Mouse (Mus musculus) embryonic facial prominence, embryonic 14.5 days (tissue): Measurements from ENCODE around the gene Tulp4. TPM values are rescaled to one million over a fixed set of nuclear protein-coding genes. Genes with fewer than 3 reads are reported as not detected.

Source experiments
- ATAC-seq: fragments of 200-750 bp; cut with Nextera tagmentation; 2 replicates; pipeline ENCODE4 v1.8.0; 2017; ENCODE audit warnings: low read depth, moderate number of reproducible peaks, moderate TSS enrichment
- DNase-seq: peaks from one replicate; pipeline ENCODE4 v3.0.0-alpha.2; 2015; ENCODE audit warnings: low spot score
- H3K27ac ChIP-seq: fragments of 300-500 bp; sonication (generic); replicated peaks from 2 replicates; pipeline ENCODE4 v1.5.1; 2014; ENCODE audit warnings: low read depth, mild to moderate bottlenecking, low read length, moderate library complexity
- H3K27me3 ChIP-seq: fragments of 300-500 bp; sonication (generic); replicated peaks from 2 replicates; pipeline ENCODE4 v1.6.1; 2014; ENCODE audit warnings: low read length; ENCODE audit not compliant: control insufficient read depth, insufficient read depth
- H3K36me3 ChIP-seq: fragments of 300-500 bp; sonication (generic); 2 replicates; pipeline ENCODE4 v1.6.1; 2014; ENCODE audit warnings: low read length, mixed read lengths; ENCODE audit not compliant: control insufficient read depth, insufficient read depth
- H3K4me1 ChIP-seq: fragments of 300-500 bp; sonication (generic); 2 replicates; pipeline ENCODE4 v1.6.1; 2014; ENCODE audit warnings: antibody characterized with exemption, low read length; ENCODE audit not compliant: control insufficient read depth, insufficient read depth
- H3K4me2 ChIP-seq: fragments of 300-500 bp; sonication (generic); 2 replicates; pipeline ENCODE4 v1.6.1; 2014; ENCODE audit warnings: low read depth, mild to moderate bottlenecking, low read length, moderate library complexity, mixed read lengths
- H3K4me3 ChIP-seq: fragments of 300-500 bp; sonication (generic); 2 replicates; pipeline ENCODE4 v1.5.1; 2014; ENCODE audit warnings: low read depth, mild to moderate bottlenecking, low read length
- H3K9ac ChIP-seq: fragments of 300-500 bp; sonication (generic); 2 replicates; pipeline ENCODE4 v1.6.1; 2014; ENCODE audit warnings: low read depth, mild to moderate bottlenecking, low read length, moderate library complexity, mixed read lengths
- H3K9me3 ChIP-seq: fragments of 300-500 bp; sonication (generic); 2 replicates; pipeline ENCODE4 v1.6.1; 2016; ENCODE audit warnings: low read length; ENCODE audit not compliant: control insufficient read depth
- WGBS: fragments of 180-500 bp; shearing (Covaris S2); extraction: QIAGEN DNeasy Blood & Tissue Kit; methylation state at CpG from one replicate; pipeline ENCODE4 v1.1.7; 2014; 5-methylcytosine and 5-hydroxymethylcytosine counted together
- polyA plus RNA-seq: library from polyadenylated mRNA; unstranded; fragments of >200 nt; fragmentation: Nextera tagmentation; extraction: Ambion mirVana; gene quantifications from 2 replicates; pipeline ENCODE4 v1.2.1, GENCODE M21; 2014

Gene Tulp4
- polyA plus RNA-seq, 1 experiment from 2014 or later, result 86.3 TPM

- H3K9me3 ChIP-seq, result no peaks in the 10 kb centered on the region
- H3K4me2 ChIP-seq, result no peak overlapping the region
- no peak overlapping the region for H3K4me3 ChIP-seq
- no peaks in the 10 kb centered on the region for H3K27me3 ChIP-seq
- 0 out of 2 replicates have a peak overlapping the region, but pooled peaks have one; percentile 8 for H3K9ac ChIP-seq
- ATAC-seq (no peak), DNase-seq (no peak)
- peaks cover 9% of the 10 kb centered on the region for H3K4me1 ChIP-seq
- peaks cover 37% of the 10 kb centered on the region for H3K36me3 ChIP-seq
- H3K27ac ChIP-seq, result no peak overlapping the region
- 81% methylated on average over 5 of the region's 5 CpGs for WGBS
Measured at GRCm38 (mm10) chr17:6083323-6083890, 22.8 kb upstream of the Tulp4 start.

GRCm38 (mm10) chr17:6091604-6092003 is 14.6 kb upstream of the Tulp4 start:
- Histone ChIP-seq H3K4me2 (no peak overlapping the region), H3K27ac (no peak overlapping the region), H3K4me3 (no peak overlapping the region), H3K27me3 (no peaks in the 10 kb centered on the region), H3K9me3 (no peaks in the 10 kb centered on the region), H3K36me3 (peaks cover 5% of the 10 kb centered on the region; the same call in 1 of the 2 replicates), H3K9ac (no peak overlapping the region), H3K4me1 (no peaks in the 10 kb centered on the region)
- DNase-seq, result no peak
- 92% methylated on average over 6 of the region's 6 CpGs for WGBS
- no peak for ATAC-seq

- no peak for ATAC-seq
- no peak for DNase-seq
- no peaks in the 10 kb centered on the region for H3K36me3 ChIP-seq
- H3K9ac ChIP-seq, result no peak overlapping the region
- H3K9me3 ChIP-seq, result no peaks in the 10 kb centered on the region
- H3K27ac ChIP-seq, result no peak overlapping the region
- no peak overlapping the region for H3K4me3 ChIP-seq
- H3K4me2 ChIP-seq, result no peak overlapping the region
- H3K4me1 ChIP-seq, result no peaks in the 10 kb centered on the region
- no peaks in the 10 kb centered on the region for H3K27me3 ChIP-seq
Measured at GRCm38 (mm10) chr17:6095579-6095978, 10.7 kb upstream of the Tulp4 start.

DNA sequence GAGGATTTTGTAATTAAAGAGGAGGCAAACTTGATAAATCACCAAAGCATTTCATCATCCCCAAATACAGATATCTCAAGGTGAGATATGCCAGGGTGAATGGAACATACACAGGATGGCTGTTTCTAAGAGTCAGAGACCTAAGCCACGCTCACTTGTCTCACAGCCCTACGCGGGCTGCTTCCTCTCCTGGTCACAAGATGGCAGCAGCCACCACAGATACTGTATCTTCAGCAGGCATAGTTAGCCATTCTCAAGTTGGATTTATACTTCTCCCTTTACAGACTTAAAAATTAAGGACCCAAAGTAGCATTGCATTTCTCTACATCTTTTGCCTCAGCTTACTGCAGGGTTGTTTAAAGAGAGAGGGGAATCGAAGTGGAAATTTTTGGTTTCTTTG is 8.4 kb upstream of the Tulp4 start:
- Histone ChIP-seq H3K27me3 (no peaks in the 10 kb centered on the region), H3K4me2 (no peak overlapping the region), H3K4me3 (no peak overlapping the region), H3K27ac (no peak overlapping the region), H3K9me3 (no peaks in the 10 kb centered on the region), H3K36me3 (no peaks in the 10 kb centered on the region), H3K4me1 (no peaks in the 10 kb centered on the region), H3K9ac (no peak overlapping the region)
- peak; percentile 48 for DNase-seq
- WGBS, result 27% methylated on average over 4 of the region's 4 CpGs
- no peak for ATAC-seq

GRCm38 (mm10) chr17:6102287-6102686 is 4.0 kb upstream of the Tulp4 start:
- DNase-seq, result no peak
- no peaks in the 10 kb centered on the region for H3K27me3 ChIP-seq
- no peak overlapping the region for H3K4me3 ChIP-seq
- no peak overlapping the region for H3K9ac ChIP-seq
- H3K27ac ChIP-seq, result no peak overlapping the region
- no peak overlapping the region for H3K4me2 ChIP-seq
- WGBS, result 86% methylated on average over 3 of the region's 3 CpGs
- no peaks in the 10 kb centered on the region for H3K36me3 ChIP-seq
- ATAC-seq, result no peak
- 0 out of 2 replicates have a peak, but pooled peaks cover 4% of the 10 kb centered on the region for H3K4me1 ChIP-seq
- no peaks in the 10 kb centered on the region for H3K9me3 ChIP-seq

DNA sequence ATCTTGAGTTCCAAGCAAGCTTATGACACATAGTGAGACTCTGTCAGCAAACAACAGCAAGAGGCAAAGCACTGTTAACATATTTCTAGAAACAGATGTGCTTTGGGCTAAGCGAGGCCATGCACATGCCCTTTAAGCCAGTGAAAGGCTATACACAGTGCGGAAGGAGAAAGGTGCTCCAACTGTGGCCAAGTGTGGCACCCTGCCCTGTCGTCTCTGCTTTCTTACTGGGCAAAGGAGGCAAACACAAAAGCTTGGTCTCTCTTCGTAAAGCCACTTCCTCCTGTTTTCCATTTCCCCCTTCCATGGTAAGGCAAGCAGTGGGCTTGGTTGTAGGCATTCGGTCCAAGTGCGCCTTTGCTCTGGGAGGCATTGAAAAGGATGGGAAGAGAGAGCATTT is 2.7 kb upstream of the Tulp4 start:
- 76% methylated on average over 6 of the region's 6 CpGs for whole genome bisulfite sequencing
- H3K9ac ChIP-seq, result no peak overlapping the region
- no peaks in the 10 kb centered on the region for H3K27me3 ChIP-seq
- H3K36me3 ChIP-seq, result no peaks in the 10 kb centered on the region
- DNase-seq (no peak), ATAC-seq (no peak)
- H3K4me2 ChIP-seq, result no peak overlapping the region
- no peaks in the 10 kb centered on the region for H3K9me3 ChIP-seq
- no peak overlapping the region for H3K4me3 ChIP-seq
- peaks cover 9% of the 10 kb centered on the region for H3K4me1 ChIP-seq
- no peak overlapping the region for H3K27ac ChIP-seq

- Histone ChIP-seq H3K27me3 (no peaks in the 10 kb centered on the region), H3K9ac (peak overlapping the region; percentile 98), H3K4me2 (peak overlapping the region; percentile 73), H3K36me3 (peaks cover 13% of the 10 kb centered on the region; the same call in 1 of the 2 replicates), H3K27ac (peak overlapping the region; percentile 97), H3K4me3 (peak overlapping the region; percentile 87), H3K9me3 (no peaks in the 10 kb centered on the region), H3K4me1 (peaks cover 14% of the 10 kb centered on the region)
- DNase-seq (peak; percentile 71), ATAC-seq (peak; percentile 41)
- 1% methylated on average over 30 of the region's 50 CpGs for WGBS
Measured at GRCm38 (mm10) chr17:6107015-6107601, 871 bp downstream of the Tulp4 start.

DNA sequence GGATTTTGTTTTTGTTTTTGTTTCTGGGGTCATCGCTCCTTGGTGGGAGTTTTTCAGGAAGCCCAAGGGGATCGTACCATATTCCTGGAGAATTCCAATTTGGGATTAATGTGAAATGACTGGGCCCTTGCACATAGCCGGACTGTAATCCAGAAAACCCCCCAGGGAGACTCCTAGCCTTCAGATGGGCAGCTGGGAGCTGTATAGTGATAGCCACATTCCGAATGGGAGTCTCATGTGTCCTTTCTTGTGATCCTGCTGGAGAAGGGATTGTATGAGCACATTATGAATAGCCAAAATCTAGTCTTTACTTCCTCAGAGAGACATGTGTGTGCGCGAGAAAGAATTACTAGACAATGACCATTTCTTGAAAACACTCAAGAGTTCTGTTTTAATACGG is 1.9 kb downstream of the Tulp4 start:
- WGBS, result 34% methylated on average over 7 of the region's 7 CpGs
- Histone ChIP-seq H3K36me3 (peaks cover 13% of the 10 kb centered on the region; the same call in 1 of the 2 replicates), H3K27ac (peak overlapping the region; percentile 97; the same call in 1 of the 2 replicates), H3K9ac (peak overlapping the region; percentile 98), H3K4me2 (peak overlapping the region; percentile 73), H3K9me3 (no peaks in the 10 kb centered on the region), H3K27me3 (no peaks in the 10 kb centered on the region), H3K4me1 (peaks cover 14% of the 10 kb centered on the region), H3K4me3 (peak overlapping the region; percentile 87)
- DNase-seq, result no peak
- no peak for ATAC-seq

DNA sequence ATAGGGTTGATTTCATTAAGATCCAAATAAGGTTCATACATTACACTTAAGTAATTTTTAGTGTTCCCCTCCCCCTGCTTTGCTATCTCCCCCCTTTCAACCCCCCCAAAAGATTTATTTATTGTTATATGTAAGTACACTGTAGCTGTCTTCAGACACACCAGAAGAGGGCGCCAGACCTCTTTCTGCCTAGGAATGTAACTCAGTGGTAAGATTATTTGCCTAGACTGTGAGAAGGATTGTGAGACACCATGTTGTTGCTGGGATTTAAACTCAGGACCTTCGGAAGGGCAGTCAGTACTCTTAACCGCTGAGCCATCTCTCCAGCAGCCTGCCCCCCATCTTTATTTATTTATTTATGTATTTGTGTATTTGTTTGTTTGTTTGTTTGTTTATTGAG is 4.7 kb downstream of the Tulp4 start:
- 83% methylated on average over 3 of the region's 3 CpGs for WGBS

More for the DNA sequence above, 4.7 kb downstream of the Tulp4 start:
- no peak for ATAC-seq
- no peak overlapping the region for H3K27ac ChIP-seq
- H3K4me2 ChIP-seq, result no peak overlapping the region
- no peak for DNase-seq
- H3K9ac ChIP-seq, result no peak overlapping the region
- H3K27me3 ChIP-seq, result no peaks in the 10 kb centered on the region
- no peak overlapping the region for H3K4me3 ChIP-seq
- peaks cover 20% of the 10 kb centered on the region for H3K36me3 ChIP-seq
- no peaks in the 10 kb centered on the region for H3K9me3 ChIP-seq
- H3K4me1 ChIP-seq, result peaks cover 10% of the 10 kb centered on the region
